Mouse (Mus musculus): Measurements from ENCODE around the gene Rangrf.

- TF ChIP-seq EP300 (IDR thresholded peaks at IDR 0.05; ENCODE audit: insufficient read depth, low read depth, low read length) (no peak), CTCF (IDR thresholded peaks at IDR 0.05) (no peak)
Measured at GRCm38 (mm10) chr11:69005193-69005592, 30.2 kb upstream of the Rangrf start.
